Mouse (Mus musculus) CH12F3 (cell line): ENCODE data around the gene Prame.
"Not testable (repeated sequence)": the region's sequence is repeated elsewhere in the genome, so short reads cannot be mapped to it uniquely, and the experiment has no call there.

Experiments used
- in situ Hi-C: fragments of 300-500 bp; cut with MboI; formaldehyde crosslinking; loops from 2 replicates; pipeline ENCODE4 v1.14.3; 2020; ENCODE audit warnings: low sequenced_read_pairs

Prame gene

GRCm38 (mm10) chrX:135627605-135628004 lies at the start of gene Prame:
TSS of gene Prame (minus strand) at chrX:135627705.
- in situ Hi-C loops: no loop called here

GRCm38 (mm10) chrX:135652173-135652772 lies 24.8 kb upstream of the Prame start:
- in situ Hi-C loops: no loop called here

GRCm38 (mm10) chrX:135601298-135602029 lies 26.0 kb downstream of the Prame start:
- in situ Hi-C loops: not testable (repeated sequence)

- in situ Hi-C loops: no loop called here
Observed at GRCm38 (mm10) chrX:135598677-135599076, 28.8 kb downstream of the Prame start, which contains the start of gene Nxf7. TSS of gene Nxf7 (minus strand) at chrX:135598777.

DNA sequence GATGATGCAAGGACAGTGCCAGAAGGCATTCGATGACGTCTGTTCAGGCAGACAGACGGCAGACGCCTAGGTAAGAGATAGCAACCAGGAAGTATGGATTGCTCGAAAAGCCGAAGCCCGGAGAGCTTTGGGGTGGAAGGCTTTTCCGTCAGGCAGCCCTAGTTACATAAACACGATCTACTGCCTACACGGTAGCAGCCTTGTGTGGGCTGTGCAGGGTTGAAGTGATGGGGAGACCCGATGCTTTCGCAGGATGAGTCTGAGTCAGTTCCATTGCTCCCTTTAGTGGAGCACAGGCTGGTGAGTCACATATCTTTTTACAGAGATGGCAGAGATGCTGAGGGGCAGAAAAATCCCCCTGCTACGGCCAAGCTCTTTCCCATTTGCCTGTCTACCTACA lies 29.4 kb downstream of the Prame start:
- in situ Hi-C loops: no loop called here

DNA sequence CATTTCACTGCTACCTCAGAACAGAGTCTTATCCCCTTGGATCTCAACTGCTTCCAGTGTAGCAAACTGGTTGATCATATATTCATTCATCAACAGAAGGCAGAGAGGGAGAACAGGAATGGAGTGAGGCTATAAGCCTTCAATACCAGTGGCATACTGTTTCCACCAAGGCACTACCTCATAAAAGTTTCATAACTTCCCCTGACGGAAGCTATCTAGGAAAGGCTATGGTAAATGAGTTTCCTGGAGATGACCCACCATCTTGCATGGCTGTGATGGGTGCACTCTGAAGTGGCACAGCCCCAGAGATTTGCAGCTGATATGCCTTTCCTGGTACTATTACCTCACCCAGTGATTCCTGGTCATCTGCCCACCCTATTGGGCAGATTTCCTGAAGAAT lies 51.1 kb downstream of the Prame start:
- in situ Hi-C loops: no loop called here

DNA sequence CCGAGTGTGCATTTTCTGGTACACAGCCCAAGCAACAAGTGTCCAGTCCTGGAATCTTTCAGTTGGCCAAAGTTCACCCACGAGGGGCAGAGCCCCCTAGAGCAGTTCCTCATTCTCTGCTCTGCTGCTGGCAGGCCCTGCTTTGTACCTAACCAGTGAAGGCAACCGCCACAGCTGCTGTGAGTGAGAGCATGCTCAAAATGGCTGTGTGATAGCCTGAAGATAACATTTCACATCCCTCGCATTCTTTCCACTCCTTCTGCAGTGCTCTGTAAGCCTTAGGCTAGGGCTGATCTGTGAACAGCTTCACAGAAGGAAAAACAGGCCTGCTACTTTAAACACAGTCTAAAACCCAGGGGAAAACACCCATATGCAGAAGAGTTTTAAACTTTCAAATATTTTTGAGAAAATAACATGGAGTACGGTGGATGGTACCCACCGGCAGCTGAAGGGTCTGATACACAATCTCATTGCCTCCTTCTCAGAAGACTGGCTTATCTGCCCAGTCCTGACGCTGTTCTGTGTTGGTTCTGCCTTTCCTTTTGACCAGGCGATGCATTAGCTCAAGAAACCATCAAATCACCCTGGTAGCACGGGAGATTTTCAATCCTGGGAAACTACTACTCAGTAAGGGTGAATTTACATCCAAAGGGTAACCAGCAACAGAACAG lies 52.4 kb downstream of the Prame start:
- in situ Hi-C loops: not testable (repeated sequence)

DNA sequence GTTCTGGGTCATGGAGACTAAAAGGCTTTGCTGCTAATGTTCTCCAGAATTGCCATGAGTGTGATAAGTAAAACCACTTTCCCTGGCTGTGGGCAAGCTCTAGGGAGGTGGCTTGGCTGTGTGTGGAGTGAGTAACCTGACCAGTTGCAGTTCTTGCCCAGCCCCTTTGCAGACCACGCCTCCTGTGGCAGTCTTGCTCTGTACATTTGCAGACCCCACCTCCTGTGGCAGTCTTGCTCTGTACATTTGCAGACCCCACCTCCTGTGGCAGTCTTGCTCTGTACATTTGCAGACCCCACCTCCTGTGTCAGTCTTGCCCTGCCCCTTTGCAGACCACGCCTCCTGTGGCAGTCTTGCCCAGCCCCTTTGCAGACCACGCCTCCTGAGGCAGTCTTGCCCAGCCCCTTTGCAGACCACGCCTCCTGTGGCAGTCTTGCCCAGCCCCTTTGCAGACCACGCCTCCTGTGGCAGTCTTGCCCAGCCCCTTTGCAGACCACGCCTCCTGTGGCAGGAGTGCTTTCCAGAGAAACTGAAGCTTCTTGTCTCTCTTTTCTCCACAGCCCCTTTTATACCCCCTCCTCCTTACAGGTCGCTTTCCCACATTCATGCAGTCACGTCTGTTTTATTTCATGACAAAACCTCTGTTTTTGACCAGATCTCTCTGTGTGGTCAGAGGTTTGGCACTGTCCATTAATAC lies 53.1 kb downstream of the Prame start:
- in situ Hi-C loops: not testable (repeated sequence)

GRCm38 (mm10) chrX:135569467-135569866 lies 58.0 kb downstream of the Prame start:
- in situ Hi-C loops: not testable (repeated sequence)

- in situ Hi-C loops: not testable (repeated sequence)
Observed at GRCm38 (mm10) chrX:135564934-135565333, 62.6 kb downstream of the Prame start.
